Mouse (Mus musculus) ES-E14 (cell line): ENCODE data around the gene Gltpd2.

Experiments used
- CHD2 ChIP-seq: IDR thresholded peaks from 2 replicates; pipeline ENCODE4 v1.6.1; 2014; ENCODE audit warnings: mild to moderate bottlenecking, low read depth, low read length, inconsistent platforms
- ZC3H11A ChIP-seq: IDR thresholded peaks from 2 replicates; pipeline ENCODE4 v1.6.1; 2012; ENCODE audit warnings: low read depth, mild to moderate bottlenecking, inconsistent platforms, low read length, borderline replicate concordance

GRCm38 (mm10) chr11:70489684-70490083 is 29.3 kb upstream of the Gltpd2 start:
- TF ChIP-seq CHD2 (no peak), ZC3H11A (no peak)
